Mouse (Mus musculus): Measurements from ENCODE around the gene Asb12. TPM values are rescaled to one million over a fixed set of nuclear protein-coding genes. Genes with fewer than 3 reads are reported as not detected.
"Not testable (repeated sequence)": the region's sequence is repeated elsewhere in the genome, so short reads cannot be mapped to it uniquely, and the experiment has no call there.

Asb12 gene
- total RNA-seq (2021), result 10 to 100 TPM; 10.1 to 12.7 TPM
- polyA plus RNA-seq (2012; rRNA removed), result 15.7 and 23.0 TPM in 2 replicates
- long read RNA-seq, transcript Asb12-201 (3 exons, 1,258 nt), result major isoform, 6 of 6 reads
- long read RNA-seq, partial matches to known transcripts, result 0 of 6 reads
- long read RNA-seq, other reads (novel, unspliced or antisense), result 0 of 6 reads

- no peaks in the 10 kb centered on the region for H3K36me3 ChIP-seq (ENCODE audit: control insufficient read depth, insufficient read depth, low read length)
- intact Hi-C loops (cut with DNase I), result no loop called here
- no peaks in the 10 kb centered on the region for H3K79me2 ChIP-seq (replicated peaks; ENCODE audit: control insufficient read depth, insufficient read depth, low read length)
- H3K9ac ChIP-seq (ENCODE audit: low read depth, low read length), result no peak within 1 kb of the TSS
- DNase-seq, result no peak
- H3K4me1 ChIP-seq (ENCODE audit: control insufficient read depth, insufficient read depth, low read length), result no peaks in the 10 kb centered on the region
- TF ChIP-seq CTCF (IDR thresholded peaks at IDR 0.05) (no peak), EP300 (IDR thresholded peaks at IDR 0.05; ENCODE audit: insufficient read depth, low read depth, low read length) (no peak), POLR2A (IDR thresholded peaks at IDR 0.05; ENCODE audit: insufficient read depth, low read depth, low read length) (no peak)
- H3K4me3 ChIP-seq, result no peak within 1 kb of the TSS
- no peak within 1 kb of the TSS for H3K27ac ChIP-seq
- H3K27me3 ChIP-seq (ENCODE audit: control insufficient read depth, insufficient read depth, low read length), result no peaks in the 10 kb centered on the region
- 67% methylated on average over 2 of the region's 2 CpGs for WGBS
These were observed at the start of gene Asb12, which contains the start of gene Pfn5 for GRCm38 (mm10) chrX:95557887-95558286. Gene Asb12 (minus strand): TSS chrX:95557987. Gene Pfn5 (plus strand): TSS chrX:95558104.

GRCm38 (mm10) chrX:95600609-95601008 lies 42.8 kb upstream of the Asb12 start:
- Histone ChIP-seq H3K4me1 (ENCODE audit: control insufficient read depth, insufficient read depth, low read length) (no peaks in the 10 kb centered on the region), H3K4me3 (no peak overlapping the region), H3K27me3 (ENCODE audit: control insufficient read depth, insufficient read depth, low read length) (no peaks in the 10 kb centered on the region), H3K79me2 (replicated peaks; ENCODE audit: control insufficient read depth, insufficient read depth, low read length) (no peaks in the 10 kb centered on the region), H3K9ac (ENCODE audit: low read depth, low read length) (no peak overlapping the region), H3K27ac (no peak overlapping the region), H3K36me3 (ENCODE audit: control insufficient read depth, insufficient read depth, low read length) (no peaks in the 10 kb centered on the region)
- DNase-seq, result no peak
- intact Hi-C loops (cut with DNase I), result no loop called here
- TF ChIP-seq POLR2A (IDR thresholded peaks at IDR 0.05; ENCODE audit: insufficient read depth, low read depth, low read length) (no peak), CTCF (IDR thresholded peaks at IDR 0.05) (no peak), EP300 (IDR thresholded peaks at IDR 0.05; ENCODE audit: insufficient read depth, low read depth, low read length) (no peak)
- WGBS, result 43% methylated on average over 5 of the region's 5 CpGs

- Histone ChIP-seq H3K9ac (ENCODE audit: low read depth, low read length) (no peak overlapping the region), H3K27ac (no peak overlapping the region), H3K4me1 (ENCODE audit: control insufficient read depth, insufficient read depth, low read length) (no peaks in the 10 kb centered on the region), H3K4me3 (no peak overlapping the region), H3K79me2 (replicated peaks; ENCODE audit: control insufficient read depth, insufficient read depth, low read length) (no peaks in the 10 kb centered on the region), H3K27me3 (ENCODE audit: control insufficient read depth, insufficient read depth, low read length) (no peaks in the 10 kb centered on the region), H3K36me3 (ENCODE audit: control insufficient read depth, insufficient read depth, low read length) (no peaks in the 10 kb centered on the region)
- intact Hi-C loops (cut with DNase I), result no loop called here
- TF ChIP-seq POLR2A (IDR thresholded peaks at IDR 0.05; ENCODE audit: insufficient read depth, low read depth, low read length) (no peak), CTCF (IDR thresholded peaks at IDR 0.05) (no peak), EP300 (IDR thresholded peaks at IDR 0.05; ENCODE audit: insufficient read depth, low read depth, low read length) (no peak)
- no peak for DNase-seq
- 55% methylated on average over 4 of the region's 4 CpGs for WGBS
These were observed 3.5 kb downstream of the Asb12 start for GRCm38 (mm10) chrX:95554321-95554720.

GRCm38 (mm10) chrX:95535493-95535892 lies 22.3 kb downstream of the Asb12 start:
- 75% methylated on average over 2 of the region's 2 CpGs for WGBS
- H3K9ac ChIP-seq (ENCODE audit: low read depth, low read length); H3K36me3 ChIP-seq (ENCODE audit: control insufficient read depth, insufficient read depth, low read length); H3K27me3 ChIP-seq (ENCODE audit: control insufficient read depth, insufficient read depth, low read length); H3K79me2 ChIP-seq (replicated peaks; ENCODE audit: control insufficient read depth, insufficient read depth, low read length); H3K27ac ChIP-seq; H3K4me1 ChIP-seq (ENCODE audit: control insufficient read depth, insufficient read depth, low read length); H3K4me3 ChIP-seq; DNase-seq; intact Hi-C loops (cut with DNase I): not testable (repeated sequence)

GRCm38 (mm10) chrX:95525166-95525565 lies 32.6 kb downstream of the Asb12 start:
- H3K4me1 ChIP-seq (ENCODE audit: control insufficient read depth, insufficient read depth, low read length), result no peaks in the 10 kb centered on the region
- no peak for DNase-seq
- no peak overlapping the region for H3K9ac ChIP-seq (ENCODE audit: low read depth, low read length)
- H3K27me3 ChIP-seq (ENCODE audit: control insufficient read depth, insufficient read depth, low read length), result no peaks in the 10 kb centered on the region
- no peak overlapping the region for H3K27ac ChIP-seq
- no peak overlapping the region for H3K4me3 ChIP-seq
- H3K36me3 ChIP-seq (ENCODE audit: control insufficient read depth, insufficient read depth, low read length), result no peaks in the 10 kb centered on the region
- no peaks in the 10 kb centered on the region for H3K79me2 ChIP-seq (replicated peaks; ENCODE audit: control insufficient read depth, insufficient read depth, low read length)
- 66% methylated on average over 2 of the region's 2 CpGs for WGBS
- intact Hi-C loops (cut with DNase I), result no loop called here
- TF ChIP-seq CTCF (IDR thresholded peaks at IDR 0.05) (no peak), EP300 (IDR thresholded peaks at IDR 0.05; ENCODE audit: insufficient read depth, low read depth, low read length) (no peak), POLR2A (IDR thresholded peaks at IDR 0.05; ENCODE audit: insufficient read depth, low read depth, low read length) (no peak)

GRCm38 (mm10) chrX:95523883-95524282 lies 33.9 kb downstream of the Asb12 start:
- no peaks in the 10 kb centered on the region for H3K36me3 ChIP-seq (ENCODE audit: control insufficient read depth, insufficient read depth, low read length)
- TF ChIP-seq CTCF (IDR thresholded peaks at IDR 0.05) (no peak), POLR2A (IDR thresholded peaks at IDR 0.05; ENCODE audit: insufficient read depth, low read depth, low read length) (no peak), EP300 (IDR thresholded peaks at IDR 0.05; ENCODE audit: insufficient read depth, low read depth, low read length) (no peak)
- H3K79me2 ChIP-seq (replicated peaks; ENCODE audit: control insufficient read depth, insufficient read depth, low read length), result no peaks in the 10 kb centered on the region
- H3K4me3 ChIP-seq, result no peak overlapping the region
- no peaks in the 10 kb centered on the region for H3K27me3 ChIP-seq (ENCODE audit: control insufficient read depth, insufficient read depth, low read length)
- no peak overlapping the region for H3K9ac ChIP-seq (ENCODE audit: low read depth, low read length)
- intact Hi-C loops (cut with DNase I), result no loop called here
- H3K27ac ChIP-seq, result no peak overlapping the region
- H3K4me1 ChIP-seq (ENCODE audit: control insufficient read depth, insufficient read depth, low read length), result no peaks in the 10 kb centered on the region
- DNase-seq, result no peak
